In the genomic region with DNA sequence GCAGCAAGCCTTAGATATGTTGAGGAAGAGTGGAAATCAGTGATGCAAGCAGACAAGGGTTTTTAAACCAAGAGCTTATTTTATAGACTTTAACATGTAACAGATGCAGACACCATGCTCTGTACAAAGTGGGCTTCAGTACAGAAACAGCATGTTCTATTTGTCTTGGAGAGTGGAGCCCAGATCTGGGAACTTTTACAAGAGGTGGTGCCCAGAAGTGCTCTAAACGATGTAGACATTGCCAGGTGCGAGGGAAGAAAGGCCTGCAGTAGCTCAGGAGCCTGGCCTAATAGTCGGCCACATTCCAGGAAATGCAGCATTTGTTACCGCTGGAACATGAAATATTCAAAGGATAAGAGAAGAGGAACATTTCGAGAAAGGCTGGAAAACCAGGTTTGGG, we compare ENCODE assay signal across 13 mouse cellular contexts.
"Had no signal": no experiment of that assay in that cellular context is flagged by ENCODE, and none has a peak within 500 bp of the region (broad histone marks: within the 10 kb centered on the region; RNA-seq: fewer than 3 reads in every experiment).

No protein-coding gene starts in this region.

- H3K4me3 ChIP-seq: liver, embryonic 15.5 days; midbrain, embryonic 13.5 days had no signal

- DNase-seq: kidney, adult 9 months; kidney, postnatal 36 days; left cerebral cortex, postnatal 4 days; lung, adult 2 months; lung, postnatal 36 days; right cerebral cortex, adult 18-20 months; right cerebral cortex, postnatal 25 days; thymus, postnatal 14 days had no signal

- H3K27ac ChIP-seq: kidney, postnatal 0 days; liver, embryonic 15.5 days; midbrain, embryonic 13.5 days had no signal

- ATAC-seq: lung, postnatal 0 days; midbrain, embryonic 13.5 days had no signal

- H3K4me2 ChIP-seq: liver, embryonic 11.5 days; liver, embryonic 15.5 days; midbrain, embryonic 13.5 days had no signal

- H3K27me3 ChIP-seq: liver, embryonic 15.5 days; midbrain, embryonic 13.5 days had no signal

- H3K4me1 ChIP-seq: liver, embryonic 15.5 days had no signal

- H3K9ac ChIP-seq: liver, embryonic 15.5 days; midbrain, embryonic 13.5 days had no signal

- H3K9me3 ChIP-seq: liver, embryonic 15.5 days; midbrain, embryonic 13.5 days had no signal

- H3K36me3 ChIP-seq: liver, embryonic 15.5 days; midbrain, embryonic 13.5 days had no signal
